Mouse (Mus musculus): ENCODE measurements around the gene Ncoa3.

Ncoa3 gene

DNA sequence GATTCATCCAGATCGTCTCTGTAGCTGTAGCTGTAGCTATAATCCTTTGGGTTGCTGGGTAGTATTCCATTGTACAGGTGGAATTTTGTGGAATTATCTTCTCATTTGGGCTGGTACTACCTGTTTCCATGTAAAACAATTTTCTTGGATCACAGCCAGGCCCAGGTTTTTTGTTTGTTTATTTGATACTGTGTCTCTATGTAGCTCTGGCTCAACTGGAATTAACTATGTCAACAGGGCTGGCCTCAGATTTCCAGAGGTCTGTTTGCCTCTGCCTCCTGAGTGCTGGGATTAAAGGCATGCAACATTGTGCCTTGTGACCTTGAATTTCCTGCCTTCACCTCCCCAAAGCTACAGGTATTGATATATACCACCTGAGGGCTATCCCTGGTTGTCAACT is 18.1 kb upstream of the Ncoa3 start:
- no peak for DNase-seq

DNA sequence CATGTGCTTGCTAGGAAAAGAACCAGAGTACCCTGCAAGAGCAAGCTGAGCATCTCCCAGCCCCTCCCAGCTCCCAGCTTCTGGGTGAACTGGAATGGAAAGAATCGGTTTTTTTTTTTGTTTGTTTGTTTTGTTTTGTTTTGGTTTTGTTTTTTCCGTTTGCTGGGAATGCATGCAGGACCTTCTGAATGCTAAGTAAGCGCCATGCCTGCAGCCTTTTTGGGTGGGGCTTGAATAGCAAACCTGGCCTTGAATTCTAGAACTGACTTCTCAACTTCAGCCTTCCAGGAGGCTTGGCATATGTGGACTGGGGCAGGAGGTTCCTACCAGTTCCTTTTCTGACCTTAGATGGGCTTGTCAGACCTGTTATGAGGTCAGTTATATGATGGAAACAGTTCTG is 16.2 kb upstream of the Ncoa3 start:
- no peak for DNase-seq

DNA sequence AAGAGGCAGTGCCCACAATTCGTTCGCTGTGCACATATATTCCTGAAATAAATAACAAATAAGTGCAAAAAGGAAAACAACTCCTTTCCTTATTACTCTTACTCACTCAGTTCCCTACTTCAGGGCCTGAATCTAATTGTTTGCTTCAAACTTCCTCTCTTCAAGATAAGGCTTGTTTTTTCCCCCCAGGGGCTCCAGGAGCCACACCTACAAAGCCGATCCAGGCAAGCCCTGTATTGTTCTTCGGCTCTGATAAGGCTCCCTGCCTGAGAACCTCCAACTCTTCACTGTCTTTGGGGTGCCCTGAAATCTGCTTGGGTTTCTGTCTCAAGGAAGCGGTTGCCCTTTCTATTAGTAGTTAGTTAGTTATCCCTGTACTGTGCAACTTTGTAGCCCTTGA is 15.6 kb upstream of the Ncoa3 start:
- DNase-seq = peak; percentile 96

DNA sequence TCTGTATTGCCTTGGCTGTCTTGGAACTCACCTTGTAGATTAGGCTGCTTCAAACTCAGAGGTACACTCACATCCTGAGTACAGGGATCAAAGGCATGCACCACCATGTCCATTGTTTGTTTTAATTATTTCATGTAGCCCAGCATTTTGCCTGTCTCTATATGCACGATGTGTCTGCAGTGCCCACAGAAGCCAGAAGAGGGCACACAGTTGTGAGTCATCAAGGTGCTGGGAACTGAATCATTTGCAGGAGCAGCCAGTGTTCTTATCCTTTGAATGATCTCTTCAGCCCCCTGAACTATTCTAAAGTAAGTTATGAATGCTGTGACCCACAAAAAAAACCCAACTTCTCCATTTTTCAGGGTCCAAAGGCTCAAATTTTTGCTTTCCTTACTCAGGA is 14.3 kb upstream of the Ncoa3 start:
- no peak for DNase-seq

DNA sequence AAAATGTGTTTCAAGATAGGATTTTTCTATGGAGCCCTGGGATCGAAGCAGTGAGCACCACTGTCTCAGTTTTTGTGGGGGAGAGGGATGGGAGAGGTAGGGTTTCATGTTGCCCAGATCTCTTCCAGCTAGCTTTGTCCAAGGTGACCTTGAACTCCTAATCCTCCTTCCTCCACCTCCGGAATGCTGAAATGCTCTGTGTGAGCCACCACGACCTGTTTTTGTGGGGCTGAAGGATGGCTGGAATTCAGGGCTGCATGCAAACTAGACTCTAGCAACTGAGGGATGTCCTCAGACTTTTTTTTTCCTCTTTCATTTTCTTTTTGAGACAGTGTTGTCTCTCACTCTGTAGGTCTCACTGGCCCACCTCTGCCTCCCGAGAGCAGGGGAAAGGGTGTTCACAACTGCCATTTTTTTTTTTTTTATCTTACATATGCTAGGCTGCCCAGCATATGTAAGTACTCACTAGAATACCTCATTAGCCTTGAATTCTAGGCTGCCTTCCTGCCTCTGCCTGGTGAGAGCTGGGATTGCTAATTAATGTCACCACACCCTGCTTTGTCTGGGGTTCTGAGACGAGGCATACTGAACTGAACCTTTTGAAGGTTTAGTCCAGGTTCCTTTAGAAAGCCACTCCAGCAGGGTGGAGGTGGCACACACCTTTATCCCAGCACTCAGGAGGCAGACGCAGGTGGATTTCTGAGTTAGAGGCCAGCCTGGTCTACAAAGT is 11.0 kb upstream of the Ncoa3 start:
- no peak for DNase-seq

DNA sequence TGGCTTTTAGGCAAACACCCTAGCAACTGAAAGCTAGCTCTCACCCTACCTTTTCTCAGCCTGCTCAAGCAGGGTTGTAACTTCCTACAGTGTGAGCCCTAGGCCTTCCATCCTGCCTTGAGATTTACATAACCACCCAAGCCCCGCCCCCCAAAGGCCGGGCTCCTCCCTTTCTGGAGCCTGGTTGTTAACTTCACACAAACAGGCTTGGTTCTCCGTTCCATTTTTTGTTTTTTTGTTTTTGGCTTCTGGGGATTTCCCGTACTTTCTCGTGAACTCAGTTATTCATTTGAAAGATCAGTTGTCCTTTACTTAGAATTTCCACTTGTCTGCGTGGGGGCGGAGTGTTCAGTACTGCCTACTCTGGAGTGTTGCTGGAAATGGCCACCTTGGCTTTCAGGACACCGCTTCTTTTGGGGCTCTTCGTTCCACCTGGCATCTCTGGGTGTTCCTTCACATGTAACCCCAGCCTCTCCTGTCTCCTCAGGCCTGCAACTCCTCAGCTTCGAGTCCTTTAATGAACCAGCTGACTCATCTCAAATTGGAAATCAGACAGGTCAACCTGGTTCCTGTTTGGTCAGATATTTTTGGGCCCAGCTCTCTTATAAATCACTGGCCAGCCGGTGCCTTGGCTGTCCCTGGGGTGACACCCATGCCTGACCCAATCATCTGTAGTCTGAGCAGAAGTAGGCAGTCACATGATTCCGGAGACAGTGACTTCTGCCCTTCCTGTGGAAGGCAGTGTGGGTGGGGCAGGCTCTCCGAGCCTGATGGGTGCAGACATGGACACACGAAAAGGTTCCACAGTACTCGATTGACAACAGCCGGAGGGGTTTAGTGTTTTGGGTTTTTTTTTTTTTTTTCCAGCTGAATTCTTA is 9.7 kb upstream of the Ncoa3 start:
- DNase-seq = peak; percentile 100

DNA sequence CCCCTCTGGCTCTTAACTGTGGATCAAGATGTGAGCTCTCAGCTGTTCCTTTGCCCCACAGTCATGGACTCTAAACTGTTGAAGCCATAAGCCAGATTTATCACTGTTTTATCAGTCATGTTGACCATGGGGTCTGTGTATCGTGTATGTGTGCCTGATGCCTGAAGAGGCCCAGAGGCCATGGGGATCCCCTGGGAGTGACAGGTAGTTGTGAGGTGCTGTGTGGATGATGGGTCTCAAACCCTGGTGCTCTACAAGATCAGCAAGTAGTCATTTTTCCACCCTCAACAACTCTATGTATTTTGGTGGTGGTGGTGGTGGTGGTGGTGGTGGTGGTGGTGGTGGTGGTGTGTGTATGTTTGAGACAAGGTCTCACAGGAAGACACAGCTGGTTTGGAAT is 8.1 kb upstream of the Ncoa3 start:
- DNase-seq = peak; percentile 91

DNA sequence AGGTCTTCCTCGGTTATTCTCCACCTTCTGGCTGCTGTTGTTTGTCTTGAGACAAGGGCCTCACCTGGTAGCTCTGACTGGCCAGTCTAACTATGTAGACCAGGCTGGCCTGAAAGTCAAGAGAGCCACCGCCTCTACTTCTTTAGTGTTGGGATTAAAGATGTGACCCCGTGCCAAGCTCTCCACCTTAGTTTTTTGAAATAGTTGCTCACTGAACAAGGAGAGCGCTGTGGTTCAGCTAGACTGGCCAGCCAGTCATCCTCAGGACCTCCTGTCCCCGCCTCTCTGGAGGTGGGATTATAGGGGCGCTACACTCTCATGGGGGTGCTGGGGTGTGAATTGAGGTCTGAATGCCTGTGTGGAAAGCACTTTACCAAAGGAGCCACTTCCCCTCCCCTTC is 7.5 kb upstream of the Ncoa3 start:
- peak; percentile 91 for DNase-seq

DNA sequence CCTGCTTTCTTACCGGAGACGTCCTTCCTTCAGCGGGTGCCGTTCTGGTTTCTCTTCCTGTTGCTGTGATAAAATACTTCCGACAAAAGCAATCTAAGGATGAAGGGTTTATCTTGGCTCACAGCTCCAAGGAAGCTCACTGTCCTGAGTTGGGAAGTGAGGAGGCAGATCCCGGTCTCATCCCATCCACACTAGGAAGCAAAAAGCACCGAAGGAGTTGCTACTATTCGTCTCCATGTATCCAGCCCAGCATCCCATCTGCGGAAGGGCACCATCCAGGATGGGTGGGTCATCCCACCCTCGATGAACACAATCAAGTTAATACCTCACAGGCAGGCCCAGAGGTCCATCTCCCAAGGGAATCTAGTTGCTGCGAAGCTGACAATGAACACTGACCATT is 6.9 kb upstream of the Ncoa3 start:
- DNase-seq = peak; percentile 94

DNA sequence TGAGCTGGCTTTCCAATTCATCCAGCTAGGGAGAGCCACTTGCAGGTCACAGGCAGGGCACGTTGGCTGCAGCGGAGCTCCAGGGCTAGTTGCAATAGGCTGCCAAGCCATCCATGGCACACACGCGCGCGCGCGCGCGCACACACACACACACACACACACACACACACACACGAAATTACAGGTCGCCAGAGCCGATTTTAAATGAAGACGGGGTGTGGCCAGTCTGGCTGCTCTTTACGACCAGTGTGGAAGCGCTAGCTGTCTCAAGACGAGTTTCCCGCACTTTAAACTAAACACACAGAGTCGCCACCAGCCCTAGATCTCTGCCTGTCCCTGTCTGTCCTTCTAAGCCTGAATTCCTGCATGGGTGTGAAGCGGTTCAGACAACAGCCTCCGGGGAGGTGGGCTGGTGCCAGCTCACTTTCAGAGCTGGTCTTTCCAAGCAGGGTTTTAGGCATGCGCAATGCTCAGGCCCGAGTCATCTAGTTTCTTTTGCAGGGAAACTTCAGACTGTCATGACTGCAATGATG is 5.4 kb upstream of the Ncoa3 start:
- DNase-seq = peak; percentile 99

DNA sequence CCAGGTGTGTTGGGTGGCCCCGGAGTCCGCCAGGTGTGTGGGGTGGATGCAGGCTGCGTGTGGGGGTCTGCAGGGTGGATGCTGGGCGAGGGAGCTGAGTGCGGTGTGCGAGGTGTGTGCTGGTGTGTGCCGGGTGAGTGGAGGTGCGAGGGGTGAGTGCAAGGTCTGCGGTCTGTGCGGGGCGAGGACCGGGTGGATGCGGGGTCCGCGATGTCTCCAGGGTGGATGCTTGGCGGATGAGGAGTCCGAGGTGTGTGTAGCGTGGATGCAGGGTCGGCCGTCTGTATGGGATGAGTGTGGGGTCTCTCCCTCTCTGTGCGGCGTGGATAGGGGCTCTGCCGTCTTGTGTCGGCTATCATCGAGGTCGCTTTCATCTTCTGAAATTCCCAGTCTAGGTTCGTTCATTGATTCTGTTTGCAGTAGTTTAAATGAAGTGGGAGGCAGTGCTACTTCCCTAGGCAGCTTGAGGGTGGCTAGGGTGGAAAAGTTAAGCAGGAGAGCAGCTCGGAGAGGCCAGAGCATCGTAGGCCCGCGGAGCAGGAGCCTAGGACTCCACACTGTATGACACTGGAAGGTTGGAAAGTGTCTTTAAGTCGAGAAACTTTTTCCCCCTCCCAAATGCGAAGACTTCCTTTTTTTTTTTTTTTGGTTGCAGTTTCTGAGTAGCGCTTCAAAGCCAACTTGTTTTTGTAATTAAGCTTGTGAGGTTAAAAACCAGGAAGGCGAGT is 901 bp downstream of the Ncoa3 start:
- DNase-seq = peak; percentile 96

DNA sequence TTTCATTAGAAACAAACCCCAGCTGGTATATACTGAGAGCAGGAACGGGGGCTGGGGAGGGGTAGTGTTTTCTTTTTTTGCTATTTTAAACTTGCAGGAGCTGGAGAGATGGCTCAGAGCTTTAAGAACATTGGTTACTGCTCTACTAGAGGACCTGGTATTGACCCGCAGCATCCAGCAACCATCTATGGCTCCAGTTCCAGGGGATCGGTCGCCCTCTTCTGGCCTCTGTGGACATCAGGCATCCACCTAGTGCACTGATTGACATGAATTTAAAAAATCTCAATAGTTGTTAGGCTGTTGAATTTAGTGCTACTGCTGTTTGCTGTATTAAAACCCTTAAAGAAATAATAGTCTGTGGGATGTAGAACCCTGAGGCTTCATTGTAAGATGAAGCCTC is 1.9 kb downstream of the Ncoa3 start:
- peak; percentile 83 for DNase-seq

DNA sequence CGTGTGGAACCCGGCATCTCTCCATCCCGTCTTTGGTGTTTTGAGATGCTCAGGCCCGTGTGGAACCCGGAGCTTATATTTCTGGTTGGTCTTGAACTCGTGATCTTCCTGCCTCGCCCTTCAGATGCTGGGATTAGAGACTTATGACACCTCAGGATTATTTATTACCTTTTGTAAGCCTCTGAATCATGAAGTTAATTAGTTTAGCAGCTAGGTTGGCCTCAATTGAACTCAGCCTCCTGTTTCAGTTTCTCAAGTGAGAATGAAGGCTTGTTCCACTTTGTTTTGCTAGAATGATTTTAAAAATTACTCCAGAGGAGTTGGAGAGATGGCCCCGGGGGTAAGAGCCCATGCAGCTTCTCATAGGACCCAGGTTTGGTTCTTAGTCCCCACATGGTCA is 3.3 kb downstream of the Ncoa3 start:
- DNase-seq = no peak

DNA sequence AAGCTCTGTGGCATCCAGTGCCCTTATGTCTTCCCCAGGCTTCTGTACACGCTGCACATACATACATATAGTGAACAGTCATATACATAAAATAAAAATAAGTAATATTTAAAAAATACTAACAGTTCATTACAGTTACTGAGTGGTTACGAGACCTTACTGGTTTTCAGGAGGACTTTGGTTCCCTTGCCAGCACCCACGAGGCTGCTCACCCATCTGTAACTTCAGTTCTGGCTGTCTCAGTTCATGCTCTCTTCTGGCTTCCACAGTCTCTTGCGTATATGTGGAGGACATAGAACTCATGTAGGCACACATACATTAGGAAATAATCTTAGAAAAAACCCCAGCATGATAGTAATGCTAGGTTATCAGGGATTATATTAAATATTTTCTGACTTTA is 3.7 kb downstream of the Ncoa3 start:
- DNase-seq = no peak

DNA sequence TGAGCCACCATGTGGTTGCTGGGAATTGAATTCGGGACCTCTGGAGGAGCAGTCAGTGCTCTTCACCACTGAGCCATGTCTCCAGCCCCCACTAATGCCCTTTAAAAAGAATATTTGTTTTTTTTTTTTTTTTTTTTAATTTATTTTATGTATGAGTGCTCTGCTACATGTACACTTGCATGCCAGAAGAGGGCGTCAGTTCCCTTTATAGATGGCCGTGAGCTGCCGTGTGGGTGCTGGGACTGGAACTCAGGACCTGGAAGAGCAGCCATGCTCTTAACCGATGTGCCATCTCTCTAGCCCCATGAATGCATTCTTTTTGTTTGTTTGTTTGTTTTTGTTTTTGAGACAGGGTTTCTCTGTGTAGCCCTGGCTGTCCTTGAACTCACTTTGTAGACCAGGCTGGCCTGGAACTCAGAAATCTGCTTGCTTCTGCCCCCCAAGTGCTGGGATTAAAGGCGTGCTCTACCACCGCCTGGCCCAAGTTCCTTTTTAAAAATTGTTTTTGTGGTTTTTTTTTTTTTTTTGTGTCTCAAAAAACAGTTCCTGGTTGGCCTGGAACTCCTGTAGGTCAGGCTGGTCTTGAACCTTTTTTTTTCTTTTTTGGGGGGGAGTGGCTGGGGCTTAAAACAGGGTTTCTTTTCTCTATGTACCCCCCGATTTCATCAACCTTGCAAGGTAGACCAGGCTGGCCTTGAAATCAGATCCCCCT is 5.0 kb downstream of the Ncoa3 start:
- no peak for DNase-seq

DNA sequence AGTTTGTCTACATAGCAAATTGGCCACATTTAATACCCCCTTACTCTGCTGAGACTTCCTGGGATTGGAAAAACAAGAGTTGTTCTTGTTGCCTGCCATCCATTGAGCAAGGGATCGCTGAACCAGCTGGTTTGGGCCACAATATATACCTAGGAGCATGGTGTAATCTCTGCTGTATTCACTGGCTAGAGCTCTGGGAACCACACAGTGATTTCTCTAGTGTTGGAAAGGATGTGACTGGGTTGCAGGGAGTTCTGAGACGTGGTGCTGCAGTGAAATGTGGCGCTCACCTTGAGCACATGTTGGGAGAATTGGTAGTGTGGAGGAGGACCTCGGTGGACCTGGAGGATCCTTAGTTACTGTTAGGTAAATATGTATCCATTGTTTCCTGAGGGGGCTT is 6.5 kb downstream of the Ncoa3 start:
- DNase-seq = peak; percentile 90

DNA sequence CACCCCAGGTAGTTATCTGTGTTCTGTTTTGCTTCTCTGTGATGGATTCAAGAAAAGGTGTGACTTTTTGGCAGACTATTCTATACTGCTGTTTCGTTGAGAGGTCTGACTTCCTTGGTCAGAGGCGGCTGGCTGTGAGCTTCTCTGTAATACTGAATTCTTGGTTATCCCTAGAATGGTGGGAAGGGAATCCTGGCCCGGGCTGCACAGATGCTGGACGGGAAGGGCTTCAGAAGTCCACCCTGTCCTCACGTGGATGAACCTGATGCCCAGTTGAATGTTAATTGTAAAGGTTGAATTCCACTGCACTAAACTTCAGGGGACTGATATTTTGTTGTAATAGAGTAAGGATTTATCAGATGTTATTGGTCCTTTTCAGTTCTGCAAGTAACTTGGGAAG is 7.4 kb downstream of the Ncoa3 start:
- peak; percentile 95 for DNase-seq

DNA sequence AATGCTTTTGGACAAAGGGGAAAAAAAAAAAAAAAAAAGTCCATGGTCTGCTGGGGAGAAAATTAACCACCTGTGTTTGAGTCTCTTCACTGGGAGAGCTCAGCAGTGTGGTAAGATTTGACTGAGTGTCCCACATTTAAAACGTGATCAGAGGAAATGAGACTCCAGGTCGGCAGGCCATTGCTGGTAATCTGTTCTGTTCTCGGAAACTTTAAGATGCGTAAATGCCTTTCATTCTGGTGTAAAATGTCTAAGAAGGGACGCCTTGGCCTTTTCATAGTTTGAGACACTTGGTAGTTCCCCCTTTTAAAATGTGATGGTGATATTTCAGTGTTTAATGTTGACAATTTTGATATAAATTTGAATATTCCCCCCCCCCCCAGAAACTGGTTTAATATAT is 7.8 kb downstream of the Ncoa3 start:
- DNase-seq = no peak

DNA sequence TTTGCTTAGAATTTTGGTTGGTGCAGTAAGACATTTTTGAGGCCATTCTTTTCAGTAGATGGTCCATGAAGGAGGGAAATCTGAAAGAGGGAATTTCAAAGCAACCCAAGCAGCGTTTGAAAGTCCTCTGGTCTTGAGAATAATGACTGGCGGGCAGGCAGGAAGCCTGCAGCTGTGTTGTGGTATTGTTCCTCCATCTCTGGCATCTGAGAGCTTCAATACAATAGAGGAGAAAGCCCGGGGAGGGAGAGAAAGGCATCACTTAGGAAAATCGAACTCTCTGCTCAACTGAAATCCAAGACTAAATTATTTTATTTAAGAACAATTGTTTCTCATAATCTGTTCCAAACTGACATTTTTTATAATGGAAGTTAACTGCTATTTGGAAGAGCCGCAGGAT is 8.3 kb downstream of the Ncoa3 start:
- no peak for DNase-seq

DNA sequence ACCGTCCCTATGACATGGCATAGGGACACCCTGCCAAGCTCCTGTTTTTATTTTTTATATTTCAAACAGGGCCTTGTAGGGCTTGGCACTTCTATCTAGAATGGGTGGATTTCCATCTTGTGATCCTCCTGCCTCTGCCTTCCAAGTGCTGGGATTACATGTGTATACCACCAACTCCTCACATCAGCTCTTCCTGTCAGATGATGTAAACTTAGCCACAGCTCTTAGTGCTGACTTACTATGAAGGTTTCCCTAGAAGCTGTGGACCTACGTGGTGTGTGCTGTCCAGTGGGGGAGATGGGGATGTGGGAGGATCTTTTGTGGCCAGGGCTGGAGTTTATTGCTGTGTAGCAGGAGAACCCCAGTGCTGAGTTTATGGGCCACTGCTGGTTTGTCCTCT is 8.9 kb downstream of the Ncoa3 start:
- DNase-seq = peak; percentile 88

DNA sequence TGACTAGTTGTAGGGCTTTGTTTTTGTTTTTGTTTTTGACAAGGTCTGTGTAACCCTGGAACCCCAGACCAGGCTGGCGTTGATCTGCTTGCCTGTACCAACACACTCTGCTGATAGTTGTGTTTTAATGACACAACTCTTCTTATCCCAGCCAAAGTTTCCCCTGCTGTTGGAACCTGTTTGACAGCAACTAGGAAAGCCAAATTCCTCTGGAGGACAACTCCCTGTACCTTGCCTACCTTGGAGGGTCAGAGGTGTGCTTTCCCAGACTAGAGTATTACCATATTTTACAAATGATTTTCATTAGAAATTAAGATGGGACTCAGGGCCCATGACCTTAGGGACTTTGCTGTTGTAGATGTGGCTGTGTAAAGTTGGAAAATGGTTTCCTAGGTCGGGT is 9.3 kb downstream of the Ncoa3 start:
- no peak for DNase-seq

DNA sequence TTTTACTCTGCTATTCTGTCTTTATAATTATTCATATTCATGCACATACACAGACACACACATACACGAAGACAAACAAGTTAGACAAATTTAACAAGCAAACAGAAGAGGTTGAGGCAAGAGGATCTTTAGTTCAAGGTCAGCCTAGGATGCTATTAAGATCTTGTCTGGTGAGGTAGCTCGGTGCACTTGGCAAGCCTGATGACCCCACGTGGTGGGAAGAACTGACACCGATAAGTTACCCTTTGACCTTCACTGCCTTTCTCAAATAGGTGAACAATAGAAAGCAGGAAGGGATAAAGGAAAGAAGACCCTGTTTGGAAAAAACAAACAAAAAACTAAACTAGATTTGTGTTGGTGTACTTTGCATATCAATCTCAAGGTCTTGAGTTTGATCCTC is 10.0 kb downstream of the Ncoa3 start:
- peak; percentile 85 for DNase-seq

DNA sequence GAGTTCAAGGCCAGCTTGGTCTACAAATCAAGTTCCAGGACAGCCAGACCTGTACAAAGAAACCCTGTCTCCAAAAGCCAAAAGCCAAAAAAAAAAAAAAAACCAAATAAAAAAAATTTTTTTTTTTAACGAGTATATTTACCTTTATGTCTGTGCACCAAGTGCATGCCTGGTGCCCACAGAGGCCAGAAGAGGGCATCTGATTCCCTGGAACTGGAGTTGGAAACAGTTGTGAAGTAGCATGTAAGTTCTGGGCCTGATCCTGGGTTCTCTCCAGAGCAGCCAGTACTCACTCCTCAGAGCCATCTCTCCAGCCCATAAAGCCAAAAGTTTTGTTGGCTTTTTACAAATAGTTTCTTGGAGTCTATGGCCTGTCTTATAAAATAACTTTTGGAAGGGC is 10.6 kb downstream of the Ncoa3 start:
- peak; percentile 83 for DNase-seq

Measured in heart, adult 11 months (tissue).